Mouse (Mus musculus) cerebellum, adult 9-11 months (tissue): ENCODE measurements around the gene Mob3a.
"Not testable (repeated sequence)": the region's sequence is repeated elsewhere in the genome, so short reads cannot be mapped to it uniquely, and the experiment has no call there.

Experiments used
- DNase-seq: peaks from one replicate; pipeline ENCODE4 v3.0.0; 2022

Gene Mob3a

DNA sequence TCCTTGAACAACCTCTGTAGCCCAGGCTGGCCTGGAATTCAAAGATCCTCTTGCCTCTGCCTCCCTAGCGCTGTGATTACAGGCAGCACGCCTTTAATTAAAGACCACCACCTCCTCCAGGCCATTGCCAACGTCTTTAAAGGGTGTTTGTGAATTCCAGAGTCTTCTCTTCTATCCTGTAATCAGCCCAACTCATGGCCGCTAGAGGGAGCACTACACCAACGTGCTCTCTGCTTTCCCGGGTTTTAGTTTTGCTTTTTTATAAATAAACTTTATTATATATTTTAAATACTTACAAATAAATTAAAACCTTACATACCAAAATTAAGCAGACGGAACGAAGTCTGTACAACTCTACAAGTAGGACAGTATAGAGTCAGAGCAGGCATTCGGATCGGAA lies 42.6 kb downstream of the Mob3a start:
- DNase-seq = peak; percentile 70

DNA sequence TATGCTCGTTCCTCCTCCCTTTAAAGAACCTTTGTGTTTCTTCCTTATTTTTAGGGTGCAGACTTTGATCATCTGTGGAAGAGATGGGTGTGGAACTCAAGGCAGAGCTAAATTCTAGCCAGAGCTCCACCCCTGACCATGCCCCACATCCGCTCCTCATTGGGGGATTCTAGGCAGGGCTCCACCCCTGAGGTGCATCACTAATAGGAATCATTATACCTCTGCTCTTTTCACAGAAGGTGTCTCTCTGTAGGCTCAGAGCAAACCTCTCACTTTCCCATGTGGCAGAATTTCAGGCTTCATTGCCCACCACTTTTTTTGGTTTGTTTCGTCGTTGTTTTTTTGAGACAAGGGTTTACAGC lies 43.0 kb downstream of the Mob3a start:
- no peak for DNase-seq

DNA sequence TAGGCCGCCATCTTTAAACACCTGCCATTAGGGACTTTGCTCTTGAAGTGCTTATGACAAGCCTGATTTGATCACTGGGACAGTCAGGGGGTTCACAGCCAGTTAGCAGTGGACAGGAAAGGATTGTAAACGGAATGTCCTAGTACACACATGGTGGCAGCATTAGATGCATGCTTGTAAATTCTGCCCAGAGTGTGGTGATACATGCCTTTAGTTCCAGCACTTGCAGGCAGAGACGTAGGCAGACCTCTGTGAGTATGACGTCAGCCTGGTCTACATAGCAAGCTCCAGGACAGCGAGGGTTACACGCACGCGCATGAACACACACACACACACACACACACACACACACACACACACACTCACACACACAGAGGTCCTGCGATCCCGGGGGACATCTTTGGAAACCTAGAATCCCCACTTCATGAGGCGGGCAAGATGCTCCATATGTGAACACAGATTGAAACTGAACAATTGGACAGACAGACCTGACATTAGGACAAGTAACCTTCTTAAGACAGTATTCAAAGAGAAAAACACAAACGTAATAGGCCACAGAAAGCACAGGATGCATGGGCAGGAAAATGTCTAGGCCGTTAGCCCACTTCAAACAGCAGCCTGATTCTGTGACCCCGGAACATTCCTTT lies 43.5 kb downstream of the Mob3a start:
- no peak for DNase-seq

DNA sequence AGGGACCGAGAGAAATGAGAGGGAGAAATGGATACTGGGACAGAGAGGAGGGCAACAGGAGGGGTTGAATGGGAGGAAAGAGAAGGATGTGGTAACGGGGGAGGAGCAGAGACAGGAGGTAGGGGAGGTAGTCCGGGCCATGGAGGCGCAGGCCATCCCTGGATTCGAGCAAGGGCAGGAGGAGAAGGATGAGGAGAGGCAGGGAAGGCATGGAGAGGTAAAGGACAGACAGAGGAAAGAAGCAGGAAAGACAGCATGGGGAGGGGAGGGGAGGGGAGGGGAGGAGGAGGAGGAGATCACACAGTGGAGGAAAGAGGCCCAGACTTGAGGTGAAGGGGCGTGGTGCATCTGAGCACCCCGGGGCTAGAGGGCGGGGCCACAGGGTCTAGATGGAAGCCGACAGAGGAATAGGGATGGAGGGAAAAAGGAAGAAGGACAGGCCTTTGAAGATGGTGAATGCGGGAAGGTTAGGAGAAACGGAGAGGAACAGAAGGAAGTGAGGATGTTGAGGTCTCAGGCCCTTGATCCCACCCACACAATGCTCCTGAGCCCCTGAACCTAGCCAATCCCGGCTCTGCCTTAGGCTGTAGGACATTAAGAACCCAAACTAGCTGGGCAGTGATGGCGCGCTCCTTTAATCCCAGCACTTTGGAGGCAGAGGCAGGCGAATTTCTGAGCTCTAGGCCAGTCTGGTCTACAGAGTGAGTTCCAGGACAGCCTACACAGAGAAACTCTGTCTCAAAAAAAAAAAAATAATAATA lies 44.7 kb downstream of the Mob3a start, which contains the start of gene Btbd2:
Btbd2 (minus strand) TSS at position 209 of the 761 bp plus-strand sequence.
- no peak for DNase-seq

DNA sequence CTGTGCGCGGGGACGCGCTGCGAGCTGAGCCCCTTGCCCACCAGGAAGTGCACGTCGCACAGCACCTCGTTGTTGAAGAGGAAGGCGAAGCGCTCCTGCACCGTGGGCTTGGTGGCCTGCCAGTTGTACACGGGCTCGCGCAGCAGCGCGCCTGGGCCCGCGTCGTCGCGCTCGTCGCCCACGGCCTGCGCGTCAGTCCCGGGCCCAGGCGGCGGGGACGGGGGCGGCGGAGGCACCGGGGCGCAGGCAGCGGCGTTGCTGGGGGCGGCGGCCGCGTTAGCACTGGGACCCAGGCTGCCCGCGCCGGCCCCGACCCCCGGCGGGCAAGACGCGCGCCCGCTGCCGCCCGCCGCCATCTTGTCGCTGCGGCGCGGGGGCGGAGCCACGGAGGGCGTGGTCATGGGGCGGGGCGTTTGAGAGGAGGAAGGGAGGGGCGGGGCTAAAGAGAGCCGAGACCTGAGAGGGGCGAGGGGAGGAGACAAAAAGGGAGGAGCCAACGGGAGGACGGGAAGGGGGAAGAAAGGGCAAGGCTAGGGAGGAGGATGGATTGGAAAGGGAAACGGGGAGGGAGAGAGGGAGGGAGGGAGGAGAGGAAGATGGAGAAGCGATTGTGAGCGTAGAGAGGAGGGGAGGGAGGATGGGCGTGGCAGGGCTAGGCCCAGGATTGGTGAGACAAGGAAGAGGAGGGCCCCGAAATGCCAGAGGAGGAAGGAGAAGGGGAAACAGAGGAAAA lies 45.5 kb downstream of the Mob3a start:
- peak; percentile 98 for DNase-seq

DNA sequence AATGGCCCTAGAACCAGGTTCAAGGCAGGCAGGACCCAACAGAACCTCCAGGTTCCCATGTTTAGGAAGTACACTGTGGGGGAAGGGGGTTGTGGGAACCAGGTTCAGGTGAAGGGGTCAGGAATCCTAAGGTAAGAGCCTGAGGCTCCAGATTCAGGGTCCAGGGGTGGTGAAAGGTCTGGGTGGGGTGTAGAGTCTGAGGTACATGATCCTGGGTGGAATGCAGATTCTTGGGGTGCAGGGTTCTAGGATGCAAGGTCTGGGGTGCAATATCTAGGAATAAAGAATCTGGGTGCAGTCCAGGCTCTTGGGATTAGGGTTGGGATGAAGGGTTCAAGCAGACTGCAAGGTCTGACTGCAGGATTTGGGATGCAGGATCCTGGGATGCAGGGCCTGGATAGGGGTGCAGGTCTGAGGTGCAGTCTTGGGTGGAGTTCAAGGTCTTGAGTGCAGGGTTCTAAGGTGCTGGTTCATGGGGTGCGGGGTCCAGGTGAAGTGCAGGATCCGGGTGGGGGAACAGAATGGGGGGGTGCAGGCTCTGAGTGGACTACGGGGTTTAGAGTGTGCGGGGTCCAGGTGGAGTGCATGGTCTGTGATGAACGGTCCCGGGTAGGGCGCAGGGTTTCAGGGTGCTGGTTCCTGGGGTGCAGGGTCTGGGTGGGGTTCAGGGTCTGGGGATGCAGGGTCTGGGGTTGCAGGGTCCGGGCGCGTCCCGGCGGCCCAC lies 46.2 kb downstream of the Mob3a start:
- peak; percentile 83 for DNase-seq

DNA sequence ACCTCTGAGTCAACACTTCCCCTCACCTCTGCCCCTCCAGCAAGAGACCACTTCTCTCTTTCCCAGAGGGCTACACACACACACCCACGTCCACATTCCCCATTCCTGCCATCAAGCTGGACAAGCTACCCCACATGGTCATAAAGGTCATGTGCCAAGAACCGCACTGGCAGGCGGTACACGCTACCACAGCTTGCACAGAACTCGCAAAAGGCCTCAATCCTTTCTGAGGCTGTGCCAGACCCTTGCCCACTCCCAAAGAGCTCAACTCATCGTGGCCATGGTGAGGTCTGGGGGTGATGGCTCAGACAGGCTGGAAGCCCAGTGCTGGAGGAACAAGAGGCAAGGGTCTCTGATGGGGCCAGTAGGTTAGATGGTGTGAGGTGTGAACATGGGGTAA lies 46.9 kb downstream of the Mob3a start:
- peak; percentile 71 for DNase-seq

DNA sequence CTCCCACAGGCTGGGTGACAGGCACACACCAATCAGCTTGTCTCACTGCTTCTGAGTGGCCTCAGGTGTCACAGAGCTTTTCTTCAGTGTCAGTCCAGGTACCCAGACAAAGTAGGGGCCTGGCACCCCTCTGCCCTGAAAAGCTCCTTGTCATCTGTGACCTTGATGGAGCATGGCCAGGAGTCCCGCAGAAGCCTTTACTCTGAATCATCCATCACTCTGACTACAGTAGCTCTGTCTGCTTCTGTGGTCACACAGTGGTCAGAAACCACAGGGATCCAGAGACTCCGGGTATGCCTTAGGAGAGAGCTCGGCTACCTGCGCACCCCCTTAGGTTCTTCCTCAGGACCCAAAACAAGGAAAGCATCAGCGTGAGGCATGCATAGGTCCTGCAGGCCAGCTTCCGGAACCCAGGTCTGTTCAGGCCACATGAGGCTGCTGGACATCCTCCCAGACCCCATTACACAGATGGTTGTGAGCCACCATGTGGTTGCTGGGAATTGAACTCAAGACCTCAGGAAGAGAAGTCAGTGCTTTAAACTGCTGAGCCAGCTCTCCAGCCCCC lies 48.5 kb downstream of the Mob3a start:
- no peak for DNase-seq

DNA sequence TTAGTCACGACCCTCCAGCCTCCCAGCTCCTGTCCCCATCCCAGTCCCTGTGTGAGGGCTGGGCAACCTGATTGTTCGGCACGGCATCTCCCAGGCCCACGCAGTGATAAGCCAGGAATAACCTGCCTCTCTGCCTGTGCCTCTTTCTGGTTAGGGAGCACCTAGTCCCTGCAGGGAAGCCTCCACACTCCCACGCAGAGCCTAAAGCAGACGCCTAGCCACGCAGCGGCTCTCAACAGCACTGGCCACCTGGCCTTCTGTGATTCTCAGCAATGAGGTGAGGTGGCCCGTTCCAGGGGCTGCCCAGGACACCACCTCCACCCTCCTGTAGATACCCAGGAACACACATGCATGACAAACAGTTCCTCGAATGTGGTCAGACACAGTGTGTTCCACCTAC lies 51.4 kb downstream of the Mob3a start:
- no peak for DNase-seq

DNA sequence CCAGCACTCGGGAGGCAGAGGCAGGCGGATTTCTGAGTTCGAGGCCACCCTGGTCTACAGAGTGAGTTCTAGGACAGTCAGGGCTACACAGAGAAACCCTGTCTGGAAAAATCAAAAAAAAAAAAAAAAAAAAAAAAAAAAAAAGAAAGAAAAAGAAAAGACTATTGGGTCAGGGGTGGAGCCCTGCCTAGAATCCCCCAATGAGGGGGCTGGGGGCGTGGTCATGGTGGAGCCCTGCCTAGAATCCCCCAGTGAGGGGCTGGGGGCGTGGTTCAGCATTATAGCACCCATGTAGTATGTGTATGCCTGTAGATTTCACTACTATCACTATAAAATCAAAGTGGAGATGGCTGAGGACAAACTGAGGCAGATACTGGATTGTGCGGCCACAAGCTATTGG lies 51.9 kb downstream of the Mob3a start:
- not testable (repeated sequence) for DNase-seq

DNA sequence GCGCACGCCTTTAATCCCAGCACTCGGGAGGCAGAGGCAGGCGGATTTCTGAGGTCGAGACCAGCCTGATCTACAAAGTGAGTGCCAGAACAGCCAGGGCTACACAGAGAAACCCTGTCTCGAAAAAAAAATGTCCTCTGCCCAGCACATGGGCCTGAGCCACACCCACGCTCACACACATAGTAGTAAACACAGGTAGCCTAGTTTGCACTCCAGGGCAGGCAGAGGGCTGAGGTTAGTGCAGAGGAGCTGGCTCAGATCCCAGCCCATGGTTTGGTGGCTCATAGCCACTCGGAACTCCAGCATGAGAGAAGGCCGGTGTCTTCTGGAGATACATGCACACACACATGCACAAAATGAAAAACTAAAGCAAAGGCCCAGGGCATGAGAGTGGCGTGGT lies 54.8 kb downstream of the Mob3a start:
- no peak for DNase-seq

DNA sequence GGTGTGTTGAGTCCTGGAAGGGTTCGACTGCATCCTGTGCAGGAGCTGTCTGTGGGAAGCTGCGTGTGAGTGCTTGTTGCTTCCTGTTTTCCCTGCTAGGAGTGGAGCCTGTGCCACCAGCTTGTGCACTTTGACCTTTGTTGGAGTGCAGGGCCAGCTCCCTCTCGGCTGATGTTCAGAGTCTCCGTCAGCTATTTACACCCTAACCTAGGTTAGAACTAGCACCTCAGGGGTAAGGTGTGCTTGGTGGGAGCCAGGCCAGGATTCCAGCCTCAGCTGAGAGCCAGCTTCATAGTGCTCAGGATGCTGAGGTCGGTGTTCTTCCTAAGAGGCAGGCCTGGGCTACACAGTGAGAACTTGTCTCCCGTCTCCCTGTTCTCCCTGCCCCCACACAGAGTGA lies 66.4 kb downstream of the Mob3a start:
- no peak for DNase-seq
